Mouse (Mus musculus) liver, embryonic 11.5 days (tissue): ENCODE measurements around the gene Ivd. TPM values are rescaled to one million over a fixed set of nuclear protein-coding genes. Genes with fewer than 3 reads are reported as not detected.

ENCODE experiments used
- ATAC-seq: fragments of 200-750 bp; cut with Nextera tagmentation; replicated peaks from 2 replicates; pipeline ENCODE4 v1.8.0; 2017; ENCODE audit warnings: moderate number of reproducible peaks, mild to moderate bottlenecking, moderate TSS enrichment, moderate library complexity; ENCODE audit not compliant: low FRiP score
- DNase-seq: peaks from one replicate; pipeline ENCODE4 v3.0.0-alpha.2; 2017; ENCODE audit warnings: low spot score
- H3K27ac ChIP-seq: fragments of 300-500 bp; sonication (generic); 2 replicates; pipeline ENCODE4 v1.5.1; 2014; ENCODE audit warnings: mild to moderate bottlenecking, low read depth, low read length, control low read depth
- H3K27me3 ChIP-seq: fragments of 300-500 bp; sonication (generic); replicated peaks from 2 replicates; pipeline ENCODE4 v1.6.1; 2014; ENCODE audit warnings: low read length, mixed read lengths; ENCODE audit not compliant: control insufficient read depth, insufficient read depth
- H3K36me3 ChIP-seq: fragments of 300-500 bp; sonication (generic); 2 replicates; pipeline ENCODE4 v1.6.1; 2014; ENCODE audit warnings: mild to moderate bottlenecking, low read length, moderate library complexity, mixed read lengths; ENCODE audit not compliant: control insufficient read depth, insufficient read depth
- H3K4me1 ChIP-seq: fragments of 300-500 bp; sonication (generic); replicated peaks from 2 replicates; pipeline ENCODE4 v1.6.1; 2014; ENCODE audit warnings: low read length, mixed read lengths; ENCODE audit not compliant: control insufficient read depth, insufficient read depth
- H3K4me2 ChIP-seq: fragments of 300-500 bp; sonication (generic); 2 replicates; pipeline ENCODE4 v1.6.1; 2014; ENCODE audit warnings: mild to moderate bottlenecking, control low read depth, moderate library complexity
- H3K4me3 ChIP-seq: fragments of 300-500 bp; sonication (generic); 2 replicates; pipeline ENCODE4 v1.5.1; 2014; ENCODE audit warnings: low read depth, low read length, control low read depth
- H3K9ac ChIP-seq: fragments of 300-500 bp; sonication (generic); 2 replicates; pipeline ENCODE4 v1.6.1; 2014; ENCODE audit warnings: low read depth, low read length, control low read depth
- H3K9me3 ChIP-seq: fragments of 300-500 bp; sonication (generic); 2 replicates; pipeline ENCODE4 v1.6.1; 2016; ENCODE audit warnings: low read length, inconsistent platforms, mixed read lengths; ENCODE audit not compliant: control insufficient read depth
- WGBS: fragments of 180-500 bp; shearing (Covaris S2); extraction: QIAGEN DNeasy Blood & Tissue Kit; methylation state at CpG from one replicate; pipeline ENCODE4 v1.1.7; 2014; 5-methylcytosine and 5-hydroxymethylcytosine counted together
- polyA plus RNA-seq: library from polyadenylated mRNA; unstranded; fragments of >200 nt; fragmentation: Nextera tagmentation; extraction: Ambion mirVana; gene quantifications from 2 replicates; pipeline ENCODE4 v1.2.1, GENCODE M21; 2014

Gene Ivd
- polyA plus RNA-seq, 1 experiment from 2014 or later: 48.6 TPM

DNA sequence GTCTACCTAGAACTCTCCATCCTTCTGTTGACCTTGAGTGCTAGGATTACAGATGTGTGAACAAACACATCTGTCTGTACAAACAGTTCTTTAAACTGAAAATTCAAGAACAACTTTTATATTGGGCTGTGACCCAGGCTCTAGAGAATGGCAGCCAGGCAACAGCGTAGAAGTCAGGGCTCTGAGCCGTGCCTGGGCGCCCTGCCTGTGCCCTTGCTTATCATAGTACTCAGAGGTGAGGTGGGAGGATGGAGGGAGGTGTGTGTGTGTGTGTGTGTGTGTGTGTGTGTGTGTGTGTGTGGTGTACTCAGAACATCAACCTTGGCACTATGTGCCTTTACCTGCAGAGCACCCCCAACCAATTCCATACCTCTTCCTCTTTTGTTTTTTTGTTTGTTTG lies 46.0 kb downstream of the Ivd start:
- H3K36me3 ChIP-seq: no peaks in the 10 kb centered on the region
- no peak for ATAC-seq
- no peak overlapping the region for H3K9ac ChIP-seq
- 85% methylated on average over 3 of the region's 3 CpGs for WGBS
- H3K4me3 ChIP-seq: no peak overlapping the region
- no peaks in the 10 kb centered on the region for H3K27me3 ChIP-seq
- no peak overlapping the region for H3K4me2 ChIP-seq
- DNase-seq: no peak
- H3K27ac ChIP-seq: no peak overlapping the region
- H3K4me1 ChIP-seq: peaks cover 46% of the 10 kb centered on the region
- no peaks in the 10 kb centered on the region for H3K9me3 ChIP-seq

DNA sequence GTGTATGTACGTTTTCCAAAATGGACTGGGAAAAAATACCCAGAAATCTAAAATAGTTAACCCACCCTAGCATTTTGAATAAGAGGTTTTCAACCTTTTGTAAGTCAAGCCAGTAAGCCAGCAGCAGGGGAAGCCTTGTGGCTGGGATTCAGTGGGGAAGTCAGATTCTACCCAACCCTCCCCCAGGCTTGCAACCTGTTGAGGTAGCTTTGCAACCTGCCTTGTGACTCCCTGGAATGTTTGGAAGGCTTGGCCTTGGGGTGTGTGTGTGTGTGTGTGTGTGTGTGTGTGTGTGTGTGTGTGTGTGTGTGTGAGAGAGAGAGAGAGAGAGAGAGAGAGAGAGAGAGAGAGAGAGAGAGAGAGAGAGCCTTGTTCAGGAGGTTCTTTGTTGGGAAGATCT lies 47.4 kb downstream of the Ivd start:
- no peaks in the 10 kb centered on the region for H3K27me3 ChIP-seq
- peaks cover 41% of the 10 kb centered on the region for H3K4me1 ChIP-seq
- no peak for DNase-seq
- no peak overlapping the region for H3K4me2 ChIP-seq
- no peak overlapping the region for H3K27ac ChIP-seq
- H3K36me3 ChIP-seq: no peaks in the 10 kb centered on the region
- H3K9ac ChIP-seq: no peak overlapping the region
- no peak overlapping the region for H3K4me3 ChIP-seq
- no peak for ATAC-seq
- 57% methylated on average over 1 of the region's 1 CpGs for WGBS
- no peaks in the 10 kb centered on the region for H3K9me3 ChIP-seq

DNA sequence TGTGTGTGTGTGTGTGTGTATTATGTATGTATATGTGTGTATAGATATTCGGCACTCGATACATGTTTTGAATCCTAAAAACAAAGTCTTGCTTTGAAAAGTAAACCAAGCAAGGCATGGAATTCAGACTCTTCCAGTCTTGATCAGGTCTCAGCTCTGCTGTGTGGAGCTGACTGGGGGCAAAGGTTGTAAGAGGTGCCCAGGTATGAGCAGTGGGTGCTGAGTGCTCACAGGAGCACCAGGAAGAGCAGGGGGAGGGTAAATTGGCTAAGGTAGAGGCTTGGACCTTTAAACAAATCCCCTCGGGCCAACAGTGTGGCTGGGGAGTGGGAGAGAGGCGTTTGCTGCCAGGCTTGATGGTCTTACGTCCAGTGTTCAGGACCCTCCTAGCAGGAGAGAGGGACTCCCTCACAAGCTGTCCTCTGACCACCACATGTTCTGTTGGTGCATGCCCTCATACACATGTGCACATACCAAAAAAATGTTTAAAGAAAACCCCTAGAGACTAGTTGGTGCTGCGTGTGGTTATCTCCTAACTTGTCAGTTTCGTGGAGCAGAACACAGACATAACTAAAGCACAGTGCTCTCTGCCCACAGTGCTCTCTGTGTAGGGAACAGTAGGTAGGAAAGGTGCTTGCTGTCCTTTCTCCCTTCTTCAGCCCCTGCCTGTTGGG lies 49.0 kb downstream of the Ivd start:
- Histone ChIP-seq H3K4me2 (no peak overlapping the region), H3K27me3 (no peaks in the 10 kb centered on the region), H3K9ac (no peak overlapping the region), H3K4me3 (no peak overlapping the region), H3K9me3 (no peaks in the 10 kb centered on the region), H3K4me1 (peaks cover 29% of the 10 kb centered on the region), H3K36me3 (no peaks in the 10 kb centered on the region), H3K27ac (no peak overlapping the region)
- WGBS: 69% methylated on average over 7 of the region's 7 CpGs
- DNase-seq: no peak
- ATAC-seq: no peak

DNA sequence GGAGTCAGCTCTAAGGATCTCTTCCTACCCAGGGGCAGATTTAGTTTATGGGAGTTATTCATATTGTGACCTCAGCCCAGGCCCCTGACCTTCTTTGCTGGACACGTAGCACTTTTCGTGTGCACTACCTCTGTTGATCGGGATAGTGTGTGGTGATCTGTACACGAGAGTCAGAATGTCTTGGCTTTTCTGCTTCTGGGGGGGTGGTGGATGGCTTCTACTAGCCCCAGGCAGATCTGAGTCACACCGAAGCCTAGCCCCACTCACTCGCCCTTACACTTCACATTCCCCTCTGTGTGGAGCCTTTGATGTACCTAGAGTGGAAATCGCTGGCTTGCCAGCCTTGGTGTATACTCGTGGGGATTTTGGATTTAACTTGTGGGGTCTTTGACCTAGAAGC lies 51.0 kb downstream of the Ivd start:
- WGBS: 76% methylated on average over 8 of the region's 8 CpGs
- Histone ChIP-seq H3K27ac (no peak overlapping the region), H3K4me2 (no peak overlapping the region), H3K4me1 (peaks cover 23% of the 10 kb centered on the region), H3K9me3 (no peaks in the 10 kb centered on the region), H3K4me3 (no peak overlapping the region), H3K27me3 (no peaks in the 10 kb centered on the region), H3K36me3 (0 out of 2 replicates have a peak, but pooled peaks cover 3% of the 10 kb centered on the region), H3K9ac (no peak overlapping the region)
- DNase-seq (no peak), ATAC-seq (no peak)

DNA sequence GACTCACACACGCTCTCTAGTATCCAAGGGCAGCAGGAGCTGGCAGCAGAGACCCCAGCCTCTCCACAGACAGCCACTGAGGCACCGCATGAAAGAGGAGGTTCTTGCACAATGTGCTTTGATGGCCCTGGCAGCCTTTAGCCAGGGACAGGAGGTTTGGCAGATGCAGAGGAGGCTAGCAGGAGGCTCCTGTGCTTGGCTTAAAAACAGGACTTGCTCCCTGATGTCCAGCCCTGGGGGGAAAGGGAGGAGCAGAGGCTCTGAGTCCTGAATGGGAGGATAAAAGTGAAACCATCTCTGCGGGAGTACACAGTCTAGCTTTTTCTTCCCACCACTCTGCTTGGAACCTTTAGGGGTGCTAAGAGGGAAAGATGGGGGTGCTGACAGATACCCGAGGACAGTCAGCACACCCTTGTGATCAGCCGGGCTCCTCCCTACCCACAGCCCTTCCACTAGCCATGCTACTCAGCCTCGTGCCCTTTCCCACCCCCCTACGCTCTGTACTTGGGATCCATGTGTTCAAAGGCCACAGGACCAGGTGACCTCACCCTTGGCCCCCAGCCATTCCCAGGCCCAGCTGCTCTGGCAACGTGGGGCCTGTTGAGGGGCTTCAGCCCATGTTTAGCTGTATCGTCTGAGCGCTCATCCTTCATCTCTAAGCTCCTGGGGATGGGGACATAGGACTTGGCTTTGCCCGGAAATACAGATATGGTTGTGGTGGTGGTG lies 52.0 kb downstream of the Ivd start:
- H3K4me3 ChIP-seq: no peak overlapping the region

DNA sequence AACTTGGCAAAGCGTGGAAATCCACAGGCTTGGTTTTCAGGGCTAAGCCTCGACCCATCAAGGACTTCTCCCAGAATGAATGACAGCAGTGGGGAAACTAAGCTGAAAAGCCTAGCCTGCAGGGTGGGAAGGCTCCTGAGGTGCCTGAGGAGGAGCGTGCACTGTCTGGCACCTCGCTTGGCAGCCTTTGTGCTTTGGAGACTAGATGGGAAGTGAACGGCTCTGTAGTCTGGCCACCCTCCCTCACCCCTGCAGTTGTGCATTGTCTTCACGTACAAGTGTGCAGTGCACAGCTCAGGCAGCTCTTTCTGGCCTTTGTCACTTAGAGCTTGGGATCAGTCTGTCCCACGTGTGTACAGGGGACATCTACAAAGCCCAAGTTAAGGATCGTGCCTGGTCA lies 52.9 kb downstream of the Ivd start:
- Histone ChIP-seq H3K9ac (no peak overlapping the region), H3K27ac (no peak overlapping the region; the same call in 1 of the 2 replicates), H3K4me2 (no peak overlapping the region), H3K4me1 (peaks cover 23% of the 10 kb centered on the region), H3K27me3 (no peaks in the 10 kb centered on the region), H3K9me3 (no peaks in the 10 kb centered on the region), H3K4me3 (no peak overlapping the region), H3K36me3 (peaks cover 7% of the 10 kb centered on the region)
- WGBS: 74% methylated on average over 8 of the region's 8 CpGs
- no peak for ATAC-seq
- no peak for DNase-seq

More for the DNA sequence above, 52.0 kb downstream of the Ivd start:
- Histone ChIP-seq H3K27ac (no peak overlapping the region), H3K4me2 (0 out of 2 replicates have a peak overlapping the region, but pooled peaks have one; percentile 0), H3K27me3 (no peaks in the 10 kb centered on the region), H3K9ac (no peak overlapping the region), H3K9me3 (no peaks in the 10 kb centered on the region), H3K4me1 (peaks cover 23% of the 10 kb centered on the region), H3K36me3 (peaks cover 7% of the 10 kb centered on the region)
- ATAC-seq (no peak), DNase-seq (no peak)
- WGBS: 68% methylated on average over 11 of the region's 11 CpGs

DNA sequence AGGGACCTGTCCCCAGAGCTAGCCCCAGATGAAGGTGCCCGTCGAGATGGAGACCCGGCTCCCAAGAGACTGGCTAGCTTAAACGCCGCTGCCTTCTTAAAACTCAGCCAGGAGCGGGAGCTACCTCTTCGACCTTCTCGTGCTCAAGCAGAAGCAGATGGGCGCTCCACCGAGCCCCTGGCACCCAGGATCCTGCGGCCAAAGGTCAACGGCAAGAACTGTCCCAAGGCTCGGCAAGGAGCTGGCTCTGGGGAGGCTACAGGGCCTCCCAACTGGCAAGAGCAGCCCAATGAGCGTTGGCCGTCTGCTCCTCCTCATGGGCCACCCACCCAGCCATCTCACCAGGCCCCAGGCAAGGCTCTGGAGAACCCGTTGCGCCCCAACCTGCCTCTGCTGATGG lies 54.7 kb downstream of the Ivd start:
- Histone ChIP-seq H3K9me3 (no peaks in the 10 kb centered on the region), H3K4me1 (peaks cover 11% of the 10 kb centered on the region), H3K27ac (no peak overlapping the region), H3K36me3 (peaks cover 12% of the 10 kb centered on the region), H3K4me2 (no peak overlapping the region), H3K4me3 (no peak overlapping the region), H3K27me3 (no peaks in the 10 kb centered on the region), H3K9ac (no peak overlapping the region)
- ATAC-seq (no peak), DNase-seq (no peak)
- 94% methylated on average over 17 of the region's 17 CpGs for WGBS

DNA sequence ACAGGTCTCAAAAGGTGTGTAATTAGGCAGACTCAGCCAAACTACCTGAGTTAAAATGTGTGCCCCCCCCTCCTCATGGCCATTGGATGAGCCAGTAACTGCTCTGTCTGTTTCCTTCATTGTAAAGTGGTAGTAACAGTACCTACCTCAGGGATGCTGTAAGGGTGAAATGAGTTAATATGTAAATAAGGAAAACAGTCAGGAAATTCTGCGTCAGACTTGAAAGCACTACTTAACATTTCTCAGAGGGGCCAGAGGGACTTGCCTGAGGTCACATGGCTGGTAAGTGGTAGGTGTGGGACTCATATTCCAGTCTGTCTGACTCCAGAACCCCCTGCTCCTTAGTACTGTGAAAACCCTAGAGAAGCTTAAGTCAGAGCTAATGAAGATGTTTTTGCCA lies 56.8 kb downstream of the Ivd start:
- no peak overlapping the region for H3K4me2 ChIP-seq
- no peak overlapping the region for H3K9ac ChIP-seq
- no peak overlapping the region for H3K27ac ChIP-seq
- H3K4me3 ChIP-seq: no peak overlapping the region
- H3K36me3 ChIP-seq: peaks cover 22% of the 10 kb centered on the region
- H3K27me3 ChIP-seq: no peaks in the 10 kb centered on the region
- no peak for DNase-seq
- no peak for ATAC-seq
- H3K9me3 ChIP-seq: no peaks in the 10 kb centered on the region
- H3K4me1 ChIP-seq: peaks cover 2% of the 10 kb centered on the region; the same call in 1 of the 2 replicates
- WGBS: 82% methylated on average over 1 of the region's 1 CpGs

DNA sequence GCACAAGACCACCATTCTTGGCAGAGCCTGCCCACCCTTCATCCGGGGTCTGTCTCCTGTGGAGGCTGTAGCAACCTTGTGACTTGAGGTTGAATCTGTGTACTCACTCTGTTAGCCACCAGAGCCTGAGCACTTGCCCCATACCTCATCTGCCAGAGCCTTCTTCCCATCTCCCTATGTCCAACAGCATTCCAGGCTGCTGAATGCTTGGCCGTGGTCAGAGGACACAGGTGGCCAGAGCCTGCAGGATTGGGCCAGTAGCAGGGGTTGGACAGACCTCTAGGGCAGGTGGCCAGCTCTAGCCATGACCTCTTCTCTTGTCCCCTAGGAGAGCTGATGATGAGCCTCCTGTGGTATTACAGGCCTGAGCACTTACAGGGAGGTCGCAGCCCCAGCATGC lies 58.7 kb downstream of the Ivd start:
- Histone ChIP-seq H3K9ac (no peak overlapping the region), H3K4me3 (no peak overlapping the region), H3K4me1 (peaks cover under 1% of the 10 kb centered on the region; the same call in 1 of the 2 replicates), H3K9me3 (no peaks in the 10 kb centered on the region), H3K27me3 (no peaks in the 10 kb centered on the region), H3K4me2 (no peak overlapping the region), H3K36me3 (peaks cover 24% of the 10 kb centered on the region), H3K27ac (no peak overlapping the region)
- no peak for ATAC-seq
- WGBS: 87% methylated on average over 3 of the region's 3 CpGs
- no peak for DNase-seq
